Mouse (Mus musculus) brown adipose tissue, adult 24 weeks (tissue): ENCODE measurements around the gene Cygb. TPM values are rescaled to one million over a fixed set of nuclear protein-coding genes. Genes with fewer than 3 reads are reported as not detected.

Experiments used
- H3K27ac ChIP-seq: fragments of 200-500 bp; replicated peaks from 2 replicates; pipeline ENCODE4 v1.5.1; 2012; ENCODE audit warnings: low read depth, mild to moderate bottlenecking, low read length
- H3K4me1 ChIP-seq: fragments of 200-500 bp; 2 replicates; pipeline ENCODE4 v1.6.1; 2012; ENCODE audit warnings: low read length, mixed read lengths; ENCODE audit not compliant: control insufficient read depth, insufficient read depth, insufficient read length
- H3K4me3 ChIP-seq: fragments of 200-500 bp; 2 replicates; pipeline ENCODE4 v1.5.1; 2012; ENCODE audit warnings: low read depth, mild to moderate bottlenecking, low read length, moderate library complexity; ENCODE audit not compliant: insufficient read depth
- polyA plus RNA-seq: library from polyadenylated mRNA; stranded (reverse); fragments of >200 nt; gene quantifications from 2 replicates; pipeline ENCODE4 v1.2.4, GENCODE M21; 2012; ENCODE audit not compliant: missing spikeins, insufficient read depth, insufficient read length

Gene Cygb
- polyA plus RNA-seq, 1 experiment = 18.7 TPM

DNA sequence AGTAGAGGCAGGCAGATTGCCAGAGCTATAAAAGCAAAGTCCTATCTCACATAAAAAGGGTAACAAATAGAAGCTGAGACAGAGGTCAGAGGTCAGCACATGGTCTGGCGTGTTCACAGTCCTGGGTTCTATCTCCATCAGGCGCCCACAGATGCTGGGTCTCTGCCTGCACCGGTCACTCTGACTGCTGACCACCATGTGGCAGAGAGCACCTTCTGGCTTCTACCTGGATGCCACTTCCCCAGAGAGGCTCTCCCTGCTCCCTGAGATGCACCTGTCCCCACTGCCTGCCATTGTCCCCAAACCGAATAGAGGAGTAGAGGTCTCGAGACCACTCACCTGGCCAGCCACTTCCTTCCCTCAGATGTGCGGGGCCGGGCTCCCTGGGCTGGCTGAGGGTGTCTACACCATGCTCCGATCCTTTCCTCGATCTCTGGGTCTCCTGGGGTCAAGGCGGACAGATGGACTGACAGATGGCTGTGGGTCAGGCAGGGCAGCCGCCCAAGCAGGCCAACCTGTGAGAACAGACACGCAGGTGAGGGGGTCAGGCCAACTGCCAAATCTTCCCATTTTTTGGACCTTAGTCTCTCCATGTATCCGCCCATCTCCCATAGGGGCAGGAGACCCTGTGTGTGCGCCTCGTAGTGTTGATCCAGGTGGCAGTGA, 44.0 kb downstream of the Cygb start:
- Histone ChIP-seq H3K4me1 (peaks cover 3% of the 10 kb centered on the region; the same call in 1 of the 2 replicates), H3K4me3 (no peak overlapping the region), H3K27ac (no peak overlapping the region)

DNA sequence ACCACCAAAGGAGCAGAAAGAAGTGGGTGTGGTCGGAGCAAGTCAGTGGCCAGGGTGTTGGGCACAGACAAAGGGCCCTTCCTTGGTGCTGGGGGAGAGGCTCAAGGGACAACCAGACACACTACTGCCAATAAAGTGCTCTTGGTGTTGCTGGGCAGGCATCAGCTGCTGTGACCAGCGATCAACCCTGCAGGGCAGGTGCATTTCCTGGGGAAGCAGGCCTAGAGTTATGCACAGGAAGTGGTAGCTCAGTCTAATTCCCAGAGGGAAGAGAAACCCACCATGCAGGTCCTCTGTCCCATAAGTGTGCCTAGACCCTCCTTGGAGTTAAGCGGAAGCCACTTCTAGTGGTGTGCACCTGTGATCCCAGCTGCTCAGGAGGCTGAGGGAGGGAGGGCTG, 46.4 kb downstream of the Cygb start:
- Histone ChIP-seq H3K4me3 (no peak overlapping the region), H3K4me1 (no peaks in the 10 kb centered on the region; the same call in 1 of the 2 replicates), H3K27ac (no peak overlapping the region)

DNA sequence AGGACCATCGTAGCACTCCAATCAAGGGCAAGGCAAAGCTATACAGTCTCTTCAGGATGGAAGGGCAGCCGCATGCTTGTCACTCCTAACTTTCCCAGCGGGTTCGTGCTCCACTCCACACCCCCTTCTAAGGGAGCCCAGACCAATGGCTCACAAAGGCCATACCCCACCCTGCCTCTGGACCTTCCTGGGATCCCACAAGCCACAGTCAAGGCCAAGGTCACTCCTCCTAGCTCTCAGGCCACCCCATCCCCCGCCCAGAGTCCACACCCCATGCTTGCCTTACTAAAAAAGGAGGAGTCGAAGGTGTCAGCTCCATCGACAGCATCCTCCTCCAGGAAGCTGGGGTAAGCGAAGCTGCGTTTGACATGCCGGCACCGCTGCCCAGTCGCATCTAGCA, 50.0 kb downstream of the Cygb start:
- Histone ChIP-seq H3K4me1 (no peaks in the 10 kb centered on the region), H3K4me3 (no peak overlapping the region), H3K27ac (no peak overlapping the region)

DNA sequence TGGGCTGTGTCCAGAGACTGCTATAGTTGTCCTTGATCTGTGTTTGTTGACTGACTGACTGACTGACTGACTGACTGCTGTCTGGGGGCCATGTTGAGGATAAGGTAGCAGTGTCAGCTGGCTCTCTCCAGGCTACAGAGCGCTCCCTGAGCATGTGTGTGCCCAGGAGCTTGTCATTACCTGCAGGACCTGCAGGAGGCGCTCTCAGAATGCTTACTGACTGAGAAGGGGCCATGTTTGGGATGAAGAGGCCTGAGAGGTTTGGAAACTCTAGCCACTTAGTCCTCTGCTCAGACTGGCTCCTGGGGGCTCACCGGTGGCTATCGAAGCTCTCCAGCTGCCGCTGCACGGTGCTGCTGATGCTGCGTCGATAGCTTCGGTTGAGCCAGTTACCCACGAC, 50.8 kb downstream of the Cygb start:
- Histone ChIP-seq H3K4me1 (no peaks in the 10 kb centered on the region), H3K4me3 (no peak overlapping the region), H3K27ac (no peak overlapping the region)

DNA sequence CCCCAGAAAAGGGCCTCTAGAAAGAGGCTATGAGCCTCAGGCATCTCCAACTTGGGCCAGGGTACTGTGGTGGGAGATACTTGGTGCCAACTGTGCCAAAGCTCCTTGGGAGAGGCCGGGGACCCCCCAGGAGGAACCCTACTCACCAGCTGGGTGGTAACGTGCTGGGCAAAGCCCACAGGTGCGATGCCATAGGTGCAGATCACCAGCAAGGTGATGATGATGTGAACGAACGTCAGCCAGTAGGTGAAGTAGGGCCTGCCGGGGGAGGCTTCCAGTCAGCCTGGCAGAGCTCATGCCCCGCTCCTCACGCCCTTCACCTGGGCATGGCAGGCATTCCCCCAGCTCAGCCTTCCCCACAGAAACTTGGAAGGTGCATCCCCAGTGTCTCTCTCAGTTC, 52.1 kb downstream of the Cygb start:
- H3K4me1 ChIP-seq = no peaks in the 10 kb centered on the region
- no peak overlapping the region for H3K27ac ChIP-seq
- no peak overlapping the region for H3K4me3 ChIP-seq

DNA sequence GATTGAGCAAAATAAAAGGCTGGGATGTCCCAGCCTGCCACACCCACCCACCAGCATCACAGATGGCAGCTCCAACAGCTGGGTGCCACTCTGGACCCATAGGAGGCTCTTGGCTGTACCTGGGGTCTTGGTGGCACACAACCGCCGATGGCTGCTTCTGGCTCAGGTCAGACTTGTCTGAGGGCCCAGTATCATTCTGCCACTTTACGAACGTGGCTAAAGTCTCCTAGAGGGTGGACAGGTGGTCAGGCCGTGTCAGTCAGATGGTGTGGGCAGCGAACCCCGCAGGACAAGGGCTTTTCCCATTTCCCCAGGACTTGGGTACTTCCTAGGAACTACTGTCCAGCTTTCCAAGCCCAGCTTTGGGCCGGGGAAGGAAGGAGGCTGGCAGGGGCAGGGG, 52.9 kb downstream of the Cygb start:
- no peak overlapping the region for H3K27ac ChIP-seq
- no peak overlapping the region for H3K4me3 ChIP-seq
- H3K4me1 ChIP-seq = no peaks in the 10 kb centered on the region

DNA sequence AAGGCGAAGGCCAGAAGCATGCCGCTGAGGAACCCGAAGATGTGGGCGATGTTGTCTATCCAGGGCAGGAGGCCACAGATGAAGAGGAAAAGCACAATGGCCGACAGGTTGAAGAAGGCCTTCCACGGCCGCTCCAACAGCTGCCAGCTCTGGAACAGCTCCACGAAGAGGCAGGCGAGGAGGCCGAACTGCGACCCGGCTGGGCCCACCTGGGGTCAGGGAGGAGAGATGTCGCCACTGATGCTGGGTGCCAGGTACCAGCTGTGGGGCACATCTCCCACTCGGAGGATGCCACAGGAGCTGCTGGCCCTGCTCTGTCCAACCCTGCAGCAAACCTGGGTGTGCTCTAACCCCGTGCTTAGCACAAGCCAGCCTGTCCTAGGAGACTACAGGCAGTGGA, 54.9 kb downstream of the Cygb start:
- H3K4me1 ChIP-seq = no peaks in the 10 kb centered on the region
- no peak overlapping the region for H3K27ac ChIP-seq
- no peak overlapping the region for H3K4me3 ChIP-seq

DNA sequence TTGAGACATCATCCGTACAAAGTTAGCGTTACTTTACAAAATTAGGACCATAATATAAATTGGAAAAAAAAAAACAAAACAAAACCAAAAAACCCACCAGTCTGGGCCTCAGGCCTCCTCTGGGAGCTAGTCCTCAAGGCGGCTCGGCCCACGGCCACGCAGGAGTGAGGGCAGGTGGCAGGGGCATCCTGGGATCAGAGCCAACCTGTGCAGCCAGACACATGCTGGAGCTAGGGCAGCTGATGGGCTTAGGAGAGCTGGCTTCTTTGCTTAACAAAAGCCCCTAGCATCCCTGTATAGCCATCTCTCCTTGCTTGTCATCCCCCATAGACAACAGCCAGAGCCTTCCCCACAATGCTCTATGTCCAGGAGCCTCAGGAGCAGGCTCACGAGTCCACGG, 55.9 kb downstream of the Cygb start:
- H3K4me1 ChIP-seq = no peaks in the 10 kb centered on the region
- H3K4me3 ChIP-seq = no peak overlapping the region
- H3K27ac ChIP-seq = no peak overlapping the region

DNA sequence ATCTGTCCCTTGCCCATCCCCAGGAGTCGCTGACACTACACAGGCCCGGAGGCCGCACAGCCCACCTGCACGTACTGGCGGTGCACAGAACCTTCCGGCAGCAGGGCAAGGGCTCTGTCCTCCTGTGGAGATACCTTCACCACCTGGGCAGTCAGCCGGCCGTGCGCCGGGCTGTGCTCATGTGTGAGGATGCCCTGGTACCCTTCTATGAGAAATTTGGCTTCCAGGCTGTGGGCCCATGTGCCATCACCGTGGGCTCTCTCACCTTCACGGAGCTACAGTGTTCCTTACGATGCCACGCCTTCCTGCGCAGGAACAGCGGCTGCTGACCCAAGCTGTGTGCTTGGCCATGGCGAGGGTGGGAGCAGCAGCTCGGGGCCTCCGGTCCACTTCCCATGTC, 57.3 kb downstream of the Cygb start:
- H3K4me1 ChIP-seq = no peaks in the 10 kb centered on the region
- no peak overlapping the region for H3K4me3 ChIP-seq
- H3K27ac ChIP-seq = no peak overlapping the region

Other genes with a start within 250 kb of the Cygb start
- gene Rnf157, start 241.3 kb downstream of the Cygb start, polyA plus RNA-seq = 0.67 TPM in 1 of 2 replicates, not detected in the other
- 29.8 and 38.4 TPM in 2 replicates for gene Ubald2, start 220.2 kb downstream of the Cygb start, polyA plus RNA-seq
- not detected in 2 replicates for gene Qrich2, start 188.1 kb downstream of the Cygb start, polyA plus RNA-seq
- 19.2 and 19.3 TPM in 2 replicates for gene Prpsap1, start 160.1 kb downstream of the Cygb start, polyA plus RNA-seq
- not detected in 2 replicates for gene Sphk1, start 123.4 kb downstream of the Cygb start, polyA plus RNA-seq
- gene Ube2o, start 72.9 kb downstream of the Cygb start, polyA plus RNA-seq = 7.1 and 7.8 TPM in 2 replicates
- not detected in 2 replicates for gene Aanat, start 67.9 kb downstream of the Cygb start, polyA plus RNA-seq
- 4.4 and 8.2 TPM in 2 replicates for gene Rhbdf2, start 27.3 kb downstream of the Cygb start, polyA plus RNA-seq
- 1.5 TPM in 1 of 2 replicates, not detected in the other for gene Prcd, start 779 bp downstream of the Cygb start, polyA plus RNA-seq
- not detected in 2 replicates for gene St6galnac1, start 121.2 kb upstream of the Cygb start, polyA plus RNA-seq
- 6.6 and 6.9 TPM in 2 replicates for gene Mxra7, start 173.7 kb upstream of the Cygb start, polyA plus RNA-seq
- 70.4 and 80.7 TPM in 2 replicates for gene Mettl23, start 189.0 kb upstream of the Cygb start, polyA plus RNA-seq
- gene Jmjd6, start 189.1 kb upstream of the Cygb start, polyA plus RNA-seq = 20.9 and 33.7 TPM in 2 replicates
- 21.0 and 27.5 TPM in 2 replicates for gene Mfsd11, start 198.1 kb upstream of the Cygb start, polyA plus RNA-seq
- 98.3 and 130 TPM in 2 replicates for gene Srsf2, start 198.8 kb upstream of the Cygb start, polyA plus RNA-seq